Mouse (Mus musculus): Measurements from ENCODE around the gene Nr2c2. TPM values are rescaled to one million over a fixed set of nuclear protein-coding genes. Genes with fewer than 3 reads are reported as not detected.
"Not testable (repeated sequence)": the region's sequence is repeated elsewhere in the genome, so short reads cannot be mapped to it uniquely, and the experiment has no call there.

The Nr2c2 gene
- polyA plus RNA-seq, 1 experiment from 2014 or later, result 20.3 TPM

DNA sequence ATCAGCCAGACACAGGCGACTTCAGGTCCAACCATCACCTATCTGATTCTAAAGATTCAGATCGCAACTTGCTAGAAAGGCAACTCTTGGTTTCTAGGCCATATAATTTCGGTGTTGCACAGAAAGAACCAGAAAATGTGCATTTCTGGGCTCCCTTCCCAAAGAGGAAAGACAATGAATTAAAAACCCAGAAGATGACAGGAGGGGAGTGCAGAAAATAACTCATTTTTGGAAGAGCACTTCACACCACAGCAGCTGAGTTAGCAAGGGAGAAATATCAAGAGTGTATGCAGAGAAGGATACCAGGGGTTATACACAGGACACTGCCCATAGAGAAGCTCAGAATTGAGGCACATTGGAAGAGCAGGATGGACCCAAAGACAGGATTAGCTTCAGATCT is 6.3 kb upstream of the Nr2c2 start:
- no peak for DNase-seq (ENCODE audit: low spot score)
- Histone ChIP-seq H3K36me3 (no peaks in the 10 kb centered on the region), H3K27me3 (ENCODE audit: low read depth, poor library complexity, severe bottlenecking) (no peaks in the 10 kb centered on the region), H3K27ac (no peak overlapping the region), H3K4me1 (peaks cover under 1% of the 10 kb centered on the region; the same call in 1 of the 2 replicates), H3K4me3 (no peak overlapping the region), H3K9me3 (replicated peaks) (no peaks in the 10 kb centered on the region)
- WGBS, result 82% methylated on average over 3 of the region's 3 CpGs

DNA sequence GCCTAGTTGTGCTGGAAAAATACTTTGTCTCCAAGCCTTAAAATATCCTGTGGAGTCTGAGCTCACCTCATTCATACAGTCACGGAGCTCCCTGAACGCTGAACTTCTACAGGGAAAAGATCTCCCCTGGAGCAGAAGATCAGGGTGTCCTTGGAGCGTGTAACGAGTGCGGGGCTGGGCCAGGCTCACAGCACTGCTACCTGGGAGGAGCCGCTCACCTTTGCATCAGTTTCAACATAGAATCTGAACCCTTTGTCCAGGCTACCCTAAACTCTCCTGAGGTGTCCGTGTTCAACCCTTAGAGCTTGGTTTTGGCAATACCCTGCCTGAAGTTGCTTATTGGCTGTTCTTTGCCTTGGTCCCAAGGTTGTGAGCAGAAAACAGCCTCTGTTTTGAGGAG is 2.0 kb upstream of the Nr2c2 start:
- not testable (repeated sequence) for H3K36me3 ChIP-seq; H3K27me3 ChIP-seq (ENCODE audit: low read depth, poor library complexity, severe bottlenecking); H3K27ac ChIP-seq; H3K9me3 ChIP-seq (replicated peaks); DNase-seq (ENCODE audit: low spot score); H3K4me3 ChIP-seq
- 87% methylated on average over 7 of the region's 7 CpGs for WGBS
- peaks cover 23% of the 10 kb centered on the region for H3K4me1 ChIP-seq

DNA sequence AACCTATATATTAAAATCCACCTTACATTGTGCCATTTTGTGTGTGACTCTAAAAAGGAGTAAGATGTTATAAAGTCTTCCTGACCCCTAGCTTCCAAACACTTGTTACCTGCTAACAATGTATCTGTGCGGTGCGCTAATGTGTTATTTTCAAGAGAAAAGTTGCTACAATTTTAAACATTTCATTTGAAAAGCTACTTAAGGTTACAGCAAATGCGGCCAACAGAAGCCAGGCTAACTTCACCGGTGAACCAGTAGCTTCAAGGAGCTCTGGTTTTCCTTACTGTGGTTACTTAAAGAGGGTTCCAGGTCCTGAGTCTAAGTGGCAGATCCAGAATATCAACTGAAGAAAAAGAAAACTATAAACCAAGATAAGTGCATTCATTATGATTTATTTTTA is 1.2 kb upstream of the Nr2c2 start:
- Histone ChIP-seq H3K36me3 (no peaks in the 10 kb centered on the region), H3K4me3 (peak overlapping the region; percentile 93), H3K27ac (no peak overlapping the region), H3K27me3 (ENCODE audit: low read depth, poor library complexity, severe bottlenecking) (no peaks in the 10 kb centered on the region), H3K4me1 (peaks cover 29% of the 10 kb centered on the region), H3K9me3 (replicated peaks) (no peaks in the 10 kb centered on the region)
- WGBS, result 94% methylated on average over 4 of the region's 4 CpGs
- DNase-seq (ENCODE audit: low spot score), result no peak

GRCm38 (mm10) chr6:92090497-92090896 is 693 bp upstream of the Nr2c2 start:
- 13% methylated on average over 4 of the region's 4 CpGs for WGBS
- no peak for DNase-seq (ENCODE audit: low spot score)
- H3K9me3 ChIP-seq (replicated peaks), result no peaks in the 10 kb centered on the region
- H3K4me1 ChIP-seq, result peaks cover 29% of the 10 kb centered on the region
- H3K36me3 ChIP-seq, result no peaks in the 10 kb centered on the region
- H3K4me3 ChIP-seq, result peak overlapping the region; percentile 93
- peak overlapping the region; percentile 98 for H3K27ac ChIP-seq
- no peaks in the 10 kb centered on the region for H3K27me3 ChIP-seq (ENCODE audit: low read depth, poor library complexity, severe bottlenecking)

GRCm38 (mm10) chr6:92091767-92092489 is 738 bp downstream of the Nr2c2 start:
- peak; percentile 99 for DNase-seq (ENCODE audit: low spot score)
- no peaks in the 10 kb centered on the region for H3K36me3 ChIP-seq
- H3K27me3 ChIP-seq (ENCODE audit: low read depth, poor library complexity, severe bottlenecking), result no peaks in the 10 kb centered on the region
- no peaks in the 10 kb centered on the region for H3K9me3 ChIP-seq (replicated peaks)
- H3K4me1 ChIP-seq, result peaks cover 29% of the 10 kb centered on the region
- WGBS, result under 1% methylated on average over 51 of the region's 81 CpGs
- peak overlapping the region; percentile 98 for H3K27ac ChIP-seq
- peak overlapping the region; percentile 93 for H3K4me3 ChIP-seq

DNA sequence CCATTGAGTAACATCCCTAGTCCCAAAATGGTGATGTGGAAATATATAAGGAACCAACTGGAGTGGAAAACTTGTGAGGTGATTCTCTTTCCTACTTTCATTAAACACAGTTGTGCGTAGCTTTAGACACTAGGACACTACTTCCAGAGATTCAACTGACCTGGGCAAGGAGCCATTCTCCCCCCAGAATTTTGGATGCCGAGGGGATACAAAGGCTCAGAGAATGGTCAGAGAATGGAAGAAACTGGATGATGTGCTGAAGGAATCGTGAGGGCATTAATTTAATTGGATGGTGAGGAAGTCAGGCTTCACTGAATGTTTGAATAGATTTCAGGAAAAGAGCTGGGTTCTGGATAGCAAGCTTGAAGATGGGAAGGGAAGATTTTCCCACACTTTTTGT is 1.5 kb downstream of the Nr2c2 start:
- no peak for DNase-seq (ENCODE audit: low spot score)
- 50% methylated on average over 3 of the region's 3 CpGs for WGBS
- H3K9me3 ChIP-seq (replicated peaks), result no peaks in the 10 kb centered on the region
- peaks cover 29% of the 10 kb centered on the region for H3K4me1 ChIP-seq
- peak overlapping the region; percentile 93 for H3K4me3 ChIP-seq
- no peaks in the 10 kb centered on the region for H3K27me3 ChIP-seq (ENCODE audit: low read depth, poor library complexity, severe bottlenecking)
- peak overlapping the region; percentile 98 for H3K27ac ChIP-seq
- H3K36me3 ChIP-seq, result no peaks in the 10 kb centered on the region

- 87% methylated on average over 2 of the region's 2 CpGs for WGBS
- peaks cover 29% of the 10 kb centered on the region for H3K4me1 ChIP-seq
- H3K27ac ChIP-seq, result no peak overlapping the region
- no peaks in the 10 kb centered on the region for H3K9me3 ChIP-seq (replicated peaks)
- H3K36me3 ChIP-seq, result no peaks in the 10 kb centered on the region
- H3K4me3 ChIP-seq, result no peak overlapping the region
- DNase-seq (ENCODE audit: low spot score), result no peak
- H3K27me3 ChIP-seq (ENCODE audit: low read depth, poor library complexity, severe bottlenecking), result no peaks in the 10 kb centered on the region
These were observed 2.7 kb downstream of the Nr2c2 start for GRCm38 (mm10) chr6:92093869-92094268.

- H3K4me1 ChIP-seq, result no peaks in the 10 kb centered on the region
- H3K36me3 ChIP-seq, result no peaks in the 10 kb centered on the region
- DNase-seq (ENCODE audit: low spot score), result no peak
- 65% methylated on average over 2 of the region's 2 CpGs for WGBS
- H3K27me3 ChIP-seq (ENCODE audit: low read depth, poor library complexity, severe bottlenecking), result no peaks in the 10 kb centered on the region
- no peaks in the 10 kb centered on the region for H3K9me3 ChIP-seq (replicated peaks)
- H3K27ac ChIP-seq, result no peak overlapping the region
- no peak overlapping the region for H3K4me3 ChIP-seq
These were observed 9.6 kb downstream of the Nr2c2 start for GRCm38 (mm10) chr6:92100679-92101360.

DNA sequence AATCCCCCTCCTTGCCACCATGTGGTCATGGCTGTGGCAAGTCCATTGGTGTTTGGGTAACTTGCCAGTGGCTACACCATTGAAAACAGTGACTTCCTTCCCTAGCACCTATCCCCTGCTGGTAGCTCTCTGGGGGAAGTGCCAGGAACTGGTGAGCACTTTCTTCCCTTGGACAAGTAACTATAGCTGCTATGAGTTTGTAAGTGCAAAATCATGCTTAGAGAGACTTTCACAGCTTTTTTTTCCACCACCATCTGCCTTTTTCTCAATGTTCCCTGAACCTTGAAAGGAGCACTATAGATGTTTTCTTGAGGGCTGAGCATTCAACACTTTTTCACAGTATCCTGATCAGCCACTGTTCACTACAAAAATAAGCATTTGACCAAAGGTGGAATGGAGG is 33.4 kb downstream of the Nr2c2 start:
- no peak overlapping the region for H3K4me3 ChIP-seq
- no peak overlapping the region for H3K27ac ChIP-seq
- H3K27me3 ChIP-seq (ENCODE audit: low read depth, poor library complexity, severe bottlenecking), result no peaks in the 10 kb centered on the region
- H3K36me3 ChIP-seq, result peaks cover 3% of the 10 kb centered on the region; the same call in 1 of the 2 replicates
- H3K4me1 ChIP-seq, result no peaks in the 10 kb centered on the region
- H3K9me3 ChIP-seq (replicated peaks), result no peaks in the 10 kb centered on the region
- no peak for DNase-seq (ENCODE audit: low spot score)

DNA sequence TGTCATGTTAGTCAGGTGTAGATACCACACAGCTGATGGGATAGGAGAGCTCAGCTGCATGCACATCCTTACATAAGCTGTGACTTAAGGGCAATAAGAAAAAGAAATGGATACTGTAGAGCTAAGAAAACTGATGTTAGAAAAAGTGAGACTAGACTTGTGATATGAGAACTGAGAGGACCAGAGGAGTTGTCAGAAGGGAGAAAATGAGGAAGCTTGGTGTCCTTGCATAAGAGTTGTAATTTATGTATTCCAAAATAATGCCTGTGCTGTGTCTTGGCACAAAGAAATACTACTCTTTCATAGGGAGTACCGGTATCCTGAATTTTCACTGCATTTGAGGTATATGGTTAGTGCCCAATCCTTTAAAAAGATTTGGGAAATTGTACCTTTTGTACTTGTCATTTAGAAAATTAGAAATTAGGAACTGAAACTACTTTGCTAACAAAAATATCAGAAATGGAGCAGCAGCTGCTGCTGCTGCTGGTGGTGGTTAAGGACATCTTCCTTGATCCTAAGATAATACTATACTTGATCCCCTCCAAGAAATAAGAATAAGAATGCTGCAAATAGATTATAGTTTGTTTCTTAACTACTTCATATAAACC is 35.8 kb downstream of the Nr2c2 start:
- Histone ChIP-seq H3K4me1 (no peaks in the 10 kb centered on the region), H3K4me3 (no peak overlapping the region), H3K9me3 (replicated peaks) (no peaks in the 10 kb centered on the region), H3K27me3 (ENCODE audit: low read depth, poor library complexity, severe bottlenecking) (no peaks in the 10 kb centered on the region), H3K36me3 (no peaks in the 10 kb centered on the region), H3K27ac (no peak overlapping the region)
- DNase-seq (ENCODE audit: low spot score), result no peak
- 92% methylated on average over 1 of the region's 1 CpGs for WGBS

GRCm38 (mm10) chr6:92131456-92131855 is 40.3 kb downstream of the Nr2c2 start:
- WGBS, result 95% methylated on average over 1 of the region's 1 CpGs
- Histone ChIP-seq H3K27me3 (ENCODE audit: low read depth, poor library complexity, severe bottlenecking) (no peaks in the 10 kb centered on the region), H3K9me3 (replicated peaks) (no peaks in the 10 kb centered on the region), H3K36me3 (peaks cover 10% of the 10 kb centered on the region; the same call in 1 of the 2 replicates), H3K4me1 (no peaks in the 10 kb centered on the region), H3K27ac (no peak overlapping the region), H3K4me3 (no peak overlapping the region)
- no peak for DNase-seq (ENCODE audit: low spot score)

- Histone ChIP-seq H3K36me3 (peaks cover 10% of the 10 kb centered on the region; the same call in 1 of the 2 replicates), H3K4me3 (no peak overlapping the region), H3K27ac (no peak overlapping the region), H3K9me3 (replicated peaks) (no peaks in the 10 kb centered on the region), H3K27me3 (ENCODE audit: low read depth, poor library complexity, severe bottlenecking) (no peaks in the 10 kb centered on the region), H3K4me1 (no peaks in the 10 kb centered on the region)
- 90% methylated on average over 3 of the region's 3 CpGs for WGBS
- no peak for DNase-seq (ENCODE audit: low spot score)
These were observed 41.1 kb downstream of the Nr2c2 start for GRCm38 (mm10) chr6:92132021-92132911.
